Mouse (Mus musculus) heart, embryonic 11.5 days (tissue): ENCODE data around the gene Cab39. TPM values are rescaled to one million over a fixed set of nuclear protein-coding genes. Genes with fewer than 3 reads are reported as not detected.
"Not testable (repeated sequence)": the region's sequence is repeated elsewhere in the genome, so short reads cannot be mapped to it uniquely, and the experiment has no call there.

Experiments used
- ATAC-seq: fragments of 200-750 bp; cut with Nextera tagmentation; replicated peaks from 2 replicates; pipeline ENCODE4 v1.8.0; 2017; ENCODE audit warnings: moderate library complexity; ENCODE audit not compliant: insufficient number of reproducible peaks, low FRiP score, low TSS enrichment
- H3K27ac ChIP-seq: fragments of 300-500 bp; sonication (generic); 2 replicates; pipeline ENCODE4 v1.5.1; 2014; ENCODE audit warnings: mild to moderate bottlenecking, low read depth, low read length
- H3K27me3 ChIP-seq: fragments of 300-500 bp; sonication (generic); 2 replicates; pipeline ENCODE4 v1.6.1; 2014; ENCODE audit warnings: mild to moderate bottlenecking, low read length, mixed read lengths; ENCODE audit not compliant: control insufficient read depth, insufficient read depth
- H3K36me3 ChIP-seq: fragments of 300-500 bp; sonication (generic); 2 replicates; pipeline ENCODE4 v1.6.1; 2014; ENCODE audit warnings: mild to moderate bottlenecking, low read length, moderate library complexity, mixed read lengths; ENCODE audit not compliant: control insufficient read depth, insufficient read depth
- H3K4me1 ChIP-seq: fragments of 300-500 bp; sonication (generic); 2 replicates; pipeline ENCODE4 v1.6.1; 2014; ENCODE audit warnings: low read length; ENCODE audit not compliant: control insufficient read depth, insufficient read depth
- H3K4me2 ChIP-seq: fragments of 300-500 bp; sonication (generic); 2 replicates; pipeline ENCODE4 v1.6.1; 2014; ENCODE audit warnings: mild to moderate bottlenecking, moderate library complexity
- H3K4me3 ChIP-seq: fragments of 300-500 bp; sonication (generic); 2 replicates; pipeline ENCODE4 v1.5.1; 2014; ENCODE audit warnings: low read depth, low read length
- H3K9ac ChIP-seq: fragments of 300-500 bp; sonication (generic); 2 replicates; pipeline ENCODE4 v1.6.1; 2014; ENCODE audit warnings: mild to moderate bottlenecking, low read depth, low read length, moderate library complexity
- H3K9me3 ChIP-seq: fragments of 300-500 bp; sonication (generic); replicated peaks from 2 replicates; pipeline ENCODE4 v1.6.1; 2016; ENCODE audit warnings: low read length; ENCODE audit not compliant: control insufficient read depth
- WGBS: fragments of 180-500 bp; shearing (Covaris S2); extraction: QIAGEN DNeasy Blood & Tissue Kit; methylation state at CpG from one replicate; pipeline ENCODE4 v1.1.7; 2014; ENCODE audit not compliant: insufficient replicate concordance; 5-methylcytosine and 5-hydroxymethylcytosine counted together
- polyA plus RNA-seq: library from polyadenylated mRNA; unstranded; fragments of >200 nt; fragmentation: Nextera tagmentation; extraction: Ambion mirVana; gene quantifications from 2 replicates; pipeline ENCODE4 v1.2.1, GENCODE M21; 2014

Cab39 gene
- polyA plus RNA-seq, 1 experiment from 2014 or later = 32.8 TPM

DNA sequence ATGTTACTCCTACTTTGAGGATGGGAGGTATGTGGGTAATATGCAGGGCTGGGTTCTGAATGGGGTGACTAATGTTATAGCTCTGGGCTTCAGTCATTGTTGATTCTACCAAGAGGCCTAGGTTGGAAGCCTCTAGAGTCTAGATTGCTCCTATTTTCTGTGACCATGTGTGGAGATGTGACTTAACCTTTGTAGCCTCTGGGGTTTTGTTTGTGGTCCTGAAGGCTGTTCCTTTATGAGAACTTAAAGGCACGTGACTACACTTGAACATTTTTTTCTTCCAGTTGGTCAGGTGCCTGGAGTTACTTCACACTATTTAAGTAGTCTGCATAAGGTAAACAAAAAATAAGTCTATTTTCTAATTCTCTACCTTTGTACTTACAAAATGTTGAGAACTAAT, 6.5 kb downstream of the Cab39 start:
- Histone ChIP-seq H3K27ac (no peak overlapping the region), H3K9ac (no peak overlapping the region), H3K4me2 (no peak overlapping the region), H3K27me3 (no peaks in the 10 kb centered on the region), H3K36me3 (no peaks in the 10 kb centered on the region), H3K9me3 (no peaks in the 10 kb centered on the region), H3K4me1 (peaks cover 6% of the 10 kb centered on the region; the same call in 1 of the 2 replicates), H3K4me3 (no peak overlapping the region)
- WGBS = 81% methylated on average over 1 of the region's 1 CpGs
- ATAC-seq = no peak

DNA sequence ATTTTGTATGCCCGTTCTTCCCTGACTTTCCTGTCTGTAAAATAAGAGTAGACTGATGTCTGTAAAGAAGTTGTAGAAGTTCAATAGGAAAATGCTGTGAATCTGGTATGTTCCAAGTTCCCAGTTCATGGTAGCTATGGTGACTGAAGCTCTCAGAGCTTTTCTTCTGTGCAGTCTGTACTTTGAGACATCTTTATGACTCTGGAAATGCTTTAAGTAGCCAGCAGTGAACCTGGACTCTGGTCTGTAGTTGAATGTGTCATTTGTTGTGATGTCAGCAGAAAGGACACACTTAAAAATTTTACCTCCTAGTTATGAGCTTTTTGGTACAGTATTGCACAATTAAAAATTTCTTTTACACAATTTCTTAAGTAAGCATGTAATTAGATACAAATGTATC, 9.3 kb downstream of the Cab39 start:
- whole genome bisulfite sequencing = 90% methylated on average over 1 of the region's 1 CpGs
- Histone ChIP-seq H3K4me2 (no peak overlapping the region), H3K27ac (no peak overlapping the region), H3K4me1 (peaks cover 3% of the 10 kb centered on the region; the same call in 1 of the 2 replicates), H3K9ac (no peak overlapping the region), H3K27me3 (no peaks in the 10 kb centered on the region), H3K36me3 (no peaks in the 10 kb centered on the region), H3K9me3 (no peaks in the 10 kb centered on the region), H3K4me3 (no peak overlapping the region)
- ATAC-seq = no peak

GRCm38 (mm10) chr1:85804551-85804950, 11.3 kb downstream of the Cab39 start:
- Histone ChIP-seq H3K4me2 (no peak overlapping the region), H3K9ac (no peak overlapping the region), H3K4me1 (peaks cover 9% of the 10 kb centered on the region; the same call in 1 of the 2 replicates), H3K27ac (no peak overlapping the region), H3K27me3 (no peaks in the 10 kb centered on the region), H3K9me3 (no peaks in the 10 kb centered on the region), H3K36me3 (no peaks in the 10 kb centered on the region), H3K4me3 (no peak overlapping the region)
- WGBS = 89% methylated on average over 8 of the region's 8 CpGs
- ATAC-seq = no peak

DNA sequence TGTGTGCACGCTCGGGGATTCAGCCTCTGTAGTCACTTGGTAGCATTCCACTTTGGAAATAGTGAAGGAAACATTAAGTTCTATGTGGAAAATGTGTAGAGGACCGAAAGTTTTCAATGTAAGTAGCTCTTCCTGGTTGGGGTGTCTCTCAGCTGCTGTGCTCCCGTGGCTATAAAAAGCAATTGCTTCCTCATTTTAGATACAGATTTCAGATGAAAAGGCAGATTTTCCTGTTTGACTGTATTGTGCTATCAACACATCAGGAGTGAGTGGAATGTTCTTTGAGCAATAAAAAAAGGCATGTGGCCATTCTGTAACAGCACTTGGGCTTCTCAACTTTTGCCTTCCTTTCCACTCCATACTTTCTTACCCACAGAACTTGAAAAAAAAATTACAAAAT, 16.0 kb downstream of the Cab39 start:
- H3K9me3 ChIP-seq = no peaks in the 10 kb centered on the region
- no peak overlapping the region for H3K4me2 ChIP-seq
- 75% methylated on average over 4 of the region's 4 CpGs for WGBS
- no peak overlapping the region for H3K27ac ChIP-seq
- H3K4me1 ChIP-seq = peaks cover 23% of the 10 kb centered on the region; the same call in 1 of the 2 replicates
- no peaks in the 10 kb centered on the region for H3K36me3 ChIP-seq
- H3K4me3 ChIP-seq = no peak overlapping the region
- H3K9ac ChIP-seq = no peak overlapping the region
- ATAC-seq = no peak
- H3K27me3 ChIP-seq = no peaks in the 10 kb centered on the region

GRCm38 (mm10) chr1:85810343-85810742, 17.1 kb downstream of the Cab39 start:
- Histone ChIP-seq H3K4me3 (no peak overlapping the region), H3K4me2 (no peak overlapping the region), H3K27me3 (no peaks in the 10 kb centered on the region), H3K9me3 (no peaks in the 10 kb centered on the region), H3K36me3 (no peaks in the 10 kb centered on the region), H3K9ac (no peak overlapping the region), H3K27ac (no peak overlapping the region), H3K4me1 (peaks cover 23% of the 10 kb centered on the region; the same call in 1 of the 2 replicates)
- WGBS = 65% methylated on average over 2 of the region's 2 CpGs
- ATAC-seq = no peak

DNA sequence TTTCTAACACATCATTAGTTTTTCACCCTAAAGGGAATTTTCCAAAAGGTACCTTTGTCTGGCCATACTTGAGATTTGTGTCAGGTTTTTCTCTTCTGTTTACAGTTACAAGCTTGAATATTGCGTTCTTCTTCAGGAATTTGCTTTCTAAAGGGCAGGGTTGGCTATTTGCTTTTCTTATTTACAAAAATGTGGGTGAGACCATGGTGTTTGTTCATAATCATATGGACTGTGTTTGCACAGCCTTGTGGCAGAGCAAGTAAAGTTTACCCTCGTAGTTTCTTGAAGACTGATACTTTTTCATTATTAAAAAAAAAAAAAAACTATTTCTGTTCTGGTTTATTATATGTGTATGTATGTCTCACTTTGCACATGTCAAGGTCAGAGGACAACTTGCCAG, 17.5 kb downstream of the Cab39 start:
- ATAC-seq = no peak
- H3K27ac ChIP-seq = no peak overlapping the region

GRCm38 (mm10) chr1:85814213-85814612, 21.0 kb downstream of the Cab39 start:
- H3K4me1 ChIP-seq = peaks cover 18% of the 10 kb centered on the region; the same call in 1 of the 2 replicates

More for the DNA sequence above, 17.5 kb downstream of the Cab39 start:
- Histone ChIP-seq H3K27me3 (no peaks in the 10 kb centered on the region), H3K4me1 (peaks cover 23% of the 10 kb centered on the region; the same call in 1 of the 2 replicates), H3K9ac (no peak overlapping the region), H3K4me2 (no peak overlapping the region), H3K9me3 (no peaks in the 10 kb centered on the region), H3K36me3 (no peaks in the 10 kb centered on the region), H3K4me3 (no peak overlapping the region)
- WGBS = 90% methylated on average over 2 of the region's 2 CpGs

GRCm38 (mm10) chr1:85818121-85818520, 24.9 kb downstream of the Cab39 start:
- Histone ChIP-seq H3K9ac (no peak overlapping the region), H3K36me3 (peaks cover 13% of the 10 kb centered on the region), H3K4me1 (peaks cover 16% of the 10 kb centered on the region), H3K27ac (no peak overlapping the region), H3K4me2 (no peak overlapping the region), H3K27me3 (no peaks in the 10 kb centered on the region), H3K4me3 (no peak overlapping the region), H3K9me3 (no peaks in the 10 kb centered on the region)
- 91% methylated on average over 6 of the region's 6 CpGs for WGBS
- no peak for ATAC-seq

More at GRCm38 (mm10) chr1:85814213-85814612, 21.0 kb downstream of the Cab39 start:
- H3K4me3 ChIP-seq, H3K36me3 ChIP-seq, H3K4me2 ChIP-seq, H3K9me3 ChIP-seq, H3K27ac ChIP-seq, H3K27me3 ChIP-seq, ATAC-seq, H3K9ac ChIP-seq: not testable (repeated sequence)

DNA sequence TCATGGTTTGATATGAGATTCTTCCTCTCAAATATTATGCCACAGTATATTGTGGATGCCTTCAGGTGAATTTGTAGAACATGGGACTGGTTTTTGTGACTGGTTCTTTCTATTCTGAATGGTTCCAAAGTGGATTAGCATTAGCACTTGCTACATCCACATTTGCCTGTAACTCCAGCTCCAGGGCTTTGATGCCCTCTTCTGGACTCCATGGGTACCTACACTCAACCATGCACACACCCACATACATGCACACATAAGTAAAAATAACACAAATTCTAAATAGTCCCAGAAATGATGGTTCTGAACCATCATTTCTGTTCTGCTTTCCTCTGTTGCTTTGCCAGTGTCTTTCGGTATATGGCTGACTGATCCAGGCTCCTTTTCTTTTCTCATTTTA, 26.5 kb downstream of the Cab39 start:
- WGBS = 95% methylated on average over 1 of the region's 1 CpGs
- Histone ChIP-seq H3K4me3 (no peak overlapping the region), H3K27ac (no peak overlapping the region), H3K9ac (no peak overlapping the region), H3K4me2 (no peak overlapping the region), H3K9me3 (no peaks in the 10 kb centered on the region), H3K36me3 (peaks cover 13% of the 10 kb centered on the region), H3K27me3 (no peaks in the 10 kb centered on the region), H3K4me1 (peaks cover 16% of the 10 kb centered on the region)
- ATAC-seq = no peak
